Mouse (Mus musculus): ENCODE data around the gene Abcb10. TPM values are rescaled to one million over a fixed set of nuclear protein-coding genes. Genes with fewer than 3 reads are reported as not detected.

Gene Abcb10
- polyA plus RNA-seq, 1 experiment from 2014 or later, result 10.8 TPM

DNA sequence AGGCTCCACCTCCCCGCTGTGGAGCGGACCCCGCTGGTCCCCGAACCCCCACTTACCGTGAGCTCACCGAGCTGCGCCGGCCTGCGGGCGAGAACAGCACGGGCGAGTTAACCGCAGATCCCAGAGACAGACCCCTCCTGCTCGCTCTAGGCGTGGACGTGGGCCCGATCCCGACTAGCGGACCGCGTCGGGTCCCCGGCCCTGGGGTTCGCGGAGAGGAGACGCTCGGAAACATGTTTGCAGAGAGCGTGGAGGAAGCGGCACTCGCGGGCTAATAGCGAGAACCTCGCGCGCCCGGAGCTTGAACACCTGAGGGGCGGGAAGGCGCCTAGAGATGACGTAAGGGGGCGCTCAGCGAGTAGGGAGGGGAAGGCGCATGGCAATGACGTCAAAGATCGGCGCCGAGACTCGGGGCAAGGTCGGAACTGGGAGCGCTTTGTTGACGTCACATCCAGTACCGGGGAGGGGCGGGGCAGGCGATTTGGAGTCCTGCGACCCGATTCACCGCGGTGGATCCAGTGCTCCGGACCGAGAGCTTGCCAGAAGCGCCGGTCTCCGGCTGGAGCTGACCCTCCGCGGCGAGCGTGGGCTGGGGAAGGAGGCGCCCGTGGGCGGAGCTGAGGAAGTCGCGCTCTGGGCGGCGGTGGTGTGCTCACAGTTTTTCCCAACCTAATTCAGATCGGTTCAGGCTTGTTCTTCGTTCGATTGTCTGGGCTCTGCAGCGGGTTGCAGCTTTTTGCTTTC is 33.8 kb downstream of the Abcb10 start, which contains the start of gene Nup133:
TSS of gene Nup133 (minus strand) at position 324 of the 744 bp plus-strand sequence.
- no peaks in the 10 kb centered on the region for H3K9me3 ChIP-seq (ENCODE audit: control insufficient read depth, low read length)
- peak within 1 kb of the TSS; percentile 88 for H3K27ac ChIP-seq (ENCODE audit: low read length)
- no peaks in the 10 kb centered on the region for H3K27me3 ChIP-seq (replicated peaks; ENCODE audit: control insufficient read depth, insufficient read depth, low read length)
- H3K4me1 ChIP-seq (replicated peaks; ENCODE audit: control insufficient read depth, insufficient read depth, low read length), result peaks cover 11% of the 10 kb centered on the region
- under 1% methylated on average over 76 of the region's 77 CpGs for WGBS
- H3K4me3 ChIP-seq (replicated peaks; ENCODE audit: low read length), result peak within 1 kb of the TSS; percentile 87
- H3K9ac ChIP-seq (replicated peaks; ENCODE audit: low read depth, low read length), result peak within 1 kb of the TSS; percentile 83
- peak; percentile 80 for ATAC-seq
- H3K4me2 ChIP-seq (ENCODE audit: low read length), result peak within 1 kb of the TSS; percentile 81
- H3K36me3 ChIP-seq (ENCODE audit: control insufficient read depth, insufficient read depth), result peaks cover 13% of the 10 kb centered on the region

GRCm38 (mm10) chr8:123929026-123929425 is 53.9 kb downstream of the Abcb10 start:
- Histone ChIP-seq H3K27me3 (replicated peaks; ENCODE audit: control insufficient read depth, insufficient read depth, low read length) (no peaks in the 10 kb centered on the region), H3K4me2 (ENCODE audit: low read length) (no peak overlapping the region), H3K27ac (ENCODE audit: low read length) (no peak overlapping the region), H3K4me3 (replicated peaks; ENCODE audit: low read length) (no peak overlapping the region), H3K4me1 (replicated peaks; ENCODE audit: control insufficient read depth, insufficient read depth, low read length) (no peaks in the 10 kb centered on the region), H3K9me3 (ENCODE audit: control insufficient read depth, low read length) (no peaks in the 10 kb centered on the region), H3K36me3 (ENCODE audit: control insufficient read depth, insufficient read depth) (peaks cover 21% of the 10 kb centered on the region), H3K9ac (replicated peaks; ENCODE audit: low read depth, low read length) (no peak overlapping the region)
- 94% methylated on average over 7 of the region's 7 CpGs for WGBS
- no peak for ATAC-seq

GRCm38 (mm10) chr8:123925671-123926070 is 57.3 kb downstream of the Abcb10 start:
- no peaks in the 10 kb centered on the region for H3K27me3 ChIP-seq (replicated peaks; ENCODE audit: control insufficient read depth, insufficient read depth, low read length)
- H3K9me3 ChIP-seq (ENCODE audit: control insufficient read depth, low read length), result no peaks in the 10 kb centered on the region
- ATAC-seq, result no peak
- H3K9ac ChIP-seq (replicated peaks; ENCODE audit: low read depth, low read length), result no peak overlapping the region
- H3K36me3 ChIP-seq (ENCODE audit: control insufficient read depth, insufficient read depth), result peaks cover 23% of the 10 kb centered on the region
- H3K27ac ChIP-seq (ENCODE audit: low read length), result no peak overlapping the region
- no peaks in the 10 kb centered on the region for H3K4me1 ChIP-seq (replicated peaks; ENCODE audit: control insufficient read depth, insufficient read depth, low read length)
- 94% methylated on average over 3 of the region's 3 CpGs for WGBS
- H3K4me3 ChIP-seq (replicated peaks; ENCODE audit: low read length), result no peak overlapping the region
- H3K4me2 ChIP-seq (ENCODE audit: low read length), result no peak overlapping the region

- H3K36me3 ChIP-seq (ENCODE audit: control insufficient read depth, insufficient read depth), result peaks cover 19% of the 10 kb centered on the region
- no peaks in the 10 kb centered on the region for H3K9me3 ChIP-seq (ENCODE audit: control insufficient read depth, low read length)
- no peak overlapping the region for H3K4me3 ChIP-seq (replicated peaks; ENCODE audit: low read length)
- no peak overlapping the region for H3K4me2 ChIP-seq (ENCODE audit: low read length)
- peak; percentile 72 for ATAC-seq
- no peak overlapping the region for H3K9ac ChIP-seq (replicated peaks; ENCODE audit: low read depth, low read length)
- no peak overlapping the region for H3K27ac ChIP-seq (ENCODE audit: low read length)
- WGBS, result 9% methylated on average over 2 of the region's 2 CpGs
- H3K4me1 ChIP-seq (replicated peaks; ENCODE audit: control insufficient read depth, insufficient read depth, low read length), result no peaks in the 10 kb centered on the region
- no peaks in the 10 kb centered on the region for H3K27me3 ChIP-seq (replicated peaks; ENCODE audit: control insufficient read depth, insufficient read depth, low read length)
Observed at GRCm38 (mm10) chr8:123924719-123925118, 58.2 kb downstream of the Abcb10 start.

- H3K9me3 ChIP-seq (ENCODE audit: control insufficient read depth, low read length), result no peaks in the 10 kb centered on the region
- peaks cover 32% of the 10 kb centered on the region for H3K36me3 ChIP-seq (ENCODE audit: control insufficient read depth, insufficient read depth)
- no peaks in the 10 kb centered on the region for H3K27me3 ChIP-seq (replicated peaks; ENCODE audit: control insufficient read depth, insufficient read depth, low read length)
- H3K4me3 ChIP-seq (replicated peaks; ENCODE audit: low read length), result no peak overlapping the region
- no peak for ATAC-seq
- no peak overlapping the region for H3K9ac ChIP-seq (replicated peaks; ENCODE audit: low read depth, low read length)
- H3K4me1 ChIP-seq (replicated peaks; ENCODE audit: control insufficient read depth, insufficient read depth, low read length), result no peaks in the 10 kb centered on the region
- WGBS, result 97% methylated on average over 3 of the region's 3 CpGs
- no peak overlapping the region for H3K4me2 ChIP-seq (ENCODE audit: low read length)
- no peak overlapping the region for H3K27ac ChIP-seq (ENCODE audit: low read length)
Observed at GRCm38 (mm10) chr8:123914635-123915034, 68.3 kb downstream of the Abcb10 start.

DNA sequence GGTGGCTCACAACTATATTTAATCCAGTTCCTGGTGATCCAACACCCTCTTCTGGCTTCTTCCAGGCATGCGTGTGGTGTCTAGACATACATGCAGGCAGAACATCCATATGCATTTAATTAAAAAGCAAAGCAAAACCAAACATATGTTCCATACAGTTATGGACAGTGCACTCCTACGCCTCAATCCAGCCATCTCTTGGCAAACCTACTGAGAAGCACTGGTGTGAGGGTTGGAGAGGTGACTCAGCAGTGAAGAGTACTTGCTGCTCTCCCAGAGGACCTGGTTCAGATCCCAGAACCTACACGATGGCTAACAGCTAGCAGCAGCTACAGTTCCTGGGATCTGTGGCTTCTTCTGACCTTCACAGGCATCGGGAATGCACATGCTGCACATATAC is 70.7 kb downstream of the Abcb10 start:
- no peaks in the 10 kb centered on the region for H3K27me3 ChIP-seq (replicated peaks; ENCODE audit: control insufficient read depth, insufficient read depth, low read length)
- no peak overlapping the region for H3K4me2 ChIP-seq (ENCODE audit: low read length)
- no peak overlapping the region for H3K9ac ChIP-seq (replicated peaks; ENCODE audit: low read depth, low read length)
- H3K4me1 ChIP-seq (replicated peaks; ENCODE audit: control insufficient read depth, insufficient read depth, low read length), result no peaks in the 10 kb centered on the region
- no peak overlapping the region for H3K4me3 ChIP-seq (replicated peaks; ENCODE audit: low read length)
- H3K9me3 ChIP-seq (ENCODE audit: control insufficient read depth, low read length), result no peaks in the 10 kb centered on the region
- ATAC-seq, result no peak
- 93% methylated on average over 4 of the region's 4 CpGs for WGBS
- H3K36me3 ChIP-seq (ENCODE audit: control insufficient read depth, insufficient read depth), result peaks cover 32% of the 10 kb centered on the region
- no peak overlapping the region for H3K27ac ChIP-seq (ENCODE audit: low read length)

DNA sequence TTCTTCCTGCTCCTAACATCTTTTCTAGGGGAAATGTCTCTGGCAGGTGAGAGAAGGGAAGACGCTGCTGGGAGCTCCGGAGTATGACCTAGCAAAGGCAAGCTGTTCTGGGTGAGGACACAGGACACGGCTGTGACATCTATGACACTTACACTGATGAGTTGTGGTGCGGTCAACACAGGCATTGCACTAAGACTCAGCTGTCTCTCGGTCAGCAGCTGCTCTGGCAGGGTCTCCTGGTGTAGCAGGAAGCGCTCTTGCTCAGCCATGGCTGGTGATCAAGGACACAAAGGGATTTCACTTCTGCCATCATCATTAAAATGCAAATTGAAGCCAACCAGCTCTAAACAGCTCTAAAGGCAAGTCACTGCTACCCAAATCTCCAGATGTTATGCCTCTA is 75.3 kb downstream of the Abcb10 start:
- H3K27me3 ChIP-seq (replicated peaks; ENCODE audit: control insufficient read depth, insufficient read depth, low read length), result no peaks in the 10 kb centered on the region
- no peak for ATAC-seq
- no peaks in the 10 kb centered on the region for H3K4me1 ChIP-seq (replicated peaks; ENCODE audit: control insufficient read depth, insufficient read depth, low read length)
- H3K9ac ChIP-seq (replicated peaks; ENCODE audit: low read depth, low read length), result no peak overlapping the region
- 90% methylated on average over 6 of the region's 6 CpGs for WGBS
- H3K4me2 ChIP-seq (ENCODE audit: low read length), result no peak overlapping the region
- H3K9me3 ChIP-seq (ENCODE audit: control insufficient read depth, low read length), result no peaks in the 10 kb centered on the region
- H3K36me3 ChIP-seq (ENCODE audit: control insufficient read depth, insufficient read depth), result peaks cover 27% of the 10 kb centered on the region
- no peak overlapping the region for H3K27ac ChIP-seq (ENCODE audit: low read length)
- H3K4me3 ChIP-seq (replicated peaks; ENCODE audit: low read length), result no peak overlapping the region

DNA sequence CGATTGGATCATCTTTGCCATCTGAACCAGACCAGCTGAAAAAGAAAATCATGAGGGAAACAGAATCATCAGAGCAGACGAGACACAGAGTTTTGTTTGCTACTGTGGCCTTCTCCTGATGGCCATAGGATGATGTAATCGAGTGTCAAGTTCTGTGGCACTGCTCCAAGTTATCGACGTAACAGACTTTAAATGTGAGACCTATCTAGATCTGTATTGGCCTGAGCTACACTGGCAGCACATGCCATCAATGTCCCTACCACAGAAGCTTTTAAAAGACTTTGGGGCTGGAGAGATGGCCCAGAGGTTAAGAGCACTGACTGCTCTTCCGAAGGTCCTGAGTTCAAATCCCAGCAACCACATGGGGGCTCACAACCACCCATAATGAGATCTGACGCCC is 80.3 kb downstream of the Abcb10 start:
- H3K36me3 ChIP-seq (ENCODE audit: control insufficient read depth, insufficient read depth), result peaks cover 30% of the 10 kb centered on the region
- H3K4me2 ChIP-seq (ENCODE audit: low read length), result no peak overlapping the region
- no peak overlapping the region for H3K27ac ChIP-seq (ENCODE audit: low read length)
- H3K9me3 ChIP-seq (ENCODE audit: control insufficient read depth, low read length), result no peaks in the 10 kb centered on the region
- H3K27me3 ChIP-seq (replicated peaks; ENCODE audit: control insufficient read depth, insufficient read depth, low read length), result no peaks in the 10 kb centered on the region
- no peak overlapping the region for H3K9ac ChIP-seq (replicated peaks; ENCODE audit: low read depth, low read length)
- ATAC-seq, result no peak
- no peak overlapping the region for H3K4me3 ChIP-seq (replicated peaks; ENCODE audit: low read length)
- H3K4me1 ChIP-seq (replicated peaks; ENCODE audit: control insufficient read depth, insufficient read depth, low read length), result no peaks in the 10 kb centered on the region
- 86% methylated on average over 7 of the region's 7 CpGs for WGBS

Measured in forebrain, embryonic 16.5 days (tissue).